Mouse (Mus musculus) CD4-positive, CD25-positive, alpha-beta regulatory T cell, adult 2 months (primary cell): ENCODE measurements at regions not wholly inside any gene's neighbourhood (a gene's known extent, or its start where the extent isn't known, plus 50 kb on each side); places are given as distances from the start of the nearest gene placed in this dataset.

ENCODE experiments used
- DNase-seq: peaks from one replicate; pipeline ENCODE4 v3.0.0-alpha.2; 2012; ENCODE audit warnings: low read depth, low spot score

DNA sequence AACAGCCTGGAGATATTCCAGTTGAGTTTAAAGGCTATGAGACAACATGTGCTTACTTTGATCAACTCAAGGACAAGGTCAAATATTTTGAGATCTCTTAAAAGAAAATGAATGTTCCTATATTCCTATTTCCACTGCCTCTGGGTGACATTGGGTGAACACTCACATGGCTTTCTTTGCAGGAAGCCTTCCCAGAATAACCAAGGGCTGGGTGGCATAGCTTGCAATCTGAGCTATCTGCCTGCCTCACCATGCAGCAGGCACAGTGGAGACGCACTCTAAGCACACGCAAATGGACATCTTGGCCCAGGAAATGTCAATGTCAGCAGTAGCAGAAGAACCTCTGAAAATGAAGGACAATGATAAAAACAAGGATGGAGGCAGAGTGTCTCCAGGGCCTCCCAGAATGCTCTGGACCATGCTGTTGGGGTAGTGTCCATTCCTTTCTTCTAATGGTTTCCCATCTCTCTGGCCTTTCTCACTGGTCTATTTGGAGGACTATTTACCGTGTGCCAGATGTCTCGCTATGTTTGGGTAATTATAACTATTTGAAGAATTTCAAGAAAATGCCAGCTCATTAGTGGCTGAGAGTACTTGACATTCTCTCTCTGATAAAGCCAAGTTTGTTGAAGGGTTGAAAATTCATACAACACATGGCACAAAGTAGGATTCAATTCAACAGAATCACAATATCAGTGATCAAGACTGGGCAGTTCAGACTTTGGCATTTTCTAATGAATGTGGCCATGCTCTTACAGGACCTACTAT is 276.3 kb upstream of the Rnf32 start:
- no peak for DNase-seq

DNA sequence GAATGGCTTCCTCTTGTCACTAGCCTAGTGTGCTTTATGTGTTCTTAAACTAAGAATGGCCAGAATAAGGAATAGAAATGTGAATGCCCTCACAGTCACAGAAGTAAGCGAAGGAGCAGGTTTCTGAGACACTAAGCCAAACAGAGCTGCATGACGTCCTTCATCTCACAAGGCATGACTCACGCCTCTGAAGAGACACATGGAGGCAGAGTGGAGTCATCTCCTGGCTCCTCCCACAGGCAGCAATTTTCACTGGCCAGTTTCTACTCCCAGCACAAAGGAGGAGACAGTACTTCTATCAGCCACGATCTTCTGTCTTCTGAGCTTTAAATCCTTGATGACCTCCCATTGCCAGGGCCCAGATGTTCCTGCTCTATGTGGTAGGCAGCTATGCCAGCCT is 291.3 kb upstream of the Rnf32 start:
- no peak for DNase-seq

DNA sequence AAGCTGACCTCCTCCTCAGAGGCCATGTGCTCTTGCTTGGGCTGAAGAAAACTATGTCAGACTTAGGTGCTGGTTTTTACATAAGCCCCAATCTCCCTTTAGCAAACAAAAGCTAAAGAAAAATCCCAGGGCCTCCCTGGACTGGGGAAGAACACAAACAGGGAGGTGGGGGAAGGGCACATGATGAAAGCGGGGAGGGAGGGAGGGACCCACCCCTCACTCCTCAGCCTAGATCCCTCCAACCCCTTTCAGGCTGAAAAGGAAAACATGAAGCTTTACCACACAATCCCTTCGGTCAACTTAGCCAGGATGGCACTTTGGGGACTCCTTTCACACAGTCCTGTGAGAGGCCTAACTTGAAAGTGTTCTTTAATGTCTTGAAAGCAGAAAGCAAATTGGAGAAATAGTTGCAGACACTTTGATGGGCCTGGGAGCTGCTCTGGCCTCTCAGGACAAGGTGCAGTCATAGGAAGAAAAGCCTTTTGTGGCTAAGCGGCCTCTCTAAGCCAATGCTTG is 291.9 kb upstream of the Rnf32 start:
- DNase-seq, result no peak

DNA sequence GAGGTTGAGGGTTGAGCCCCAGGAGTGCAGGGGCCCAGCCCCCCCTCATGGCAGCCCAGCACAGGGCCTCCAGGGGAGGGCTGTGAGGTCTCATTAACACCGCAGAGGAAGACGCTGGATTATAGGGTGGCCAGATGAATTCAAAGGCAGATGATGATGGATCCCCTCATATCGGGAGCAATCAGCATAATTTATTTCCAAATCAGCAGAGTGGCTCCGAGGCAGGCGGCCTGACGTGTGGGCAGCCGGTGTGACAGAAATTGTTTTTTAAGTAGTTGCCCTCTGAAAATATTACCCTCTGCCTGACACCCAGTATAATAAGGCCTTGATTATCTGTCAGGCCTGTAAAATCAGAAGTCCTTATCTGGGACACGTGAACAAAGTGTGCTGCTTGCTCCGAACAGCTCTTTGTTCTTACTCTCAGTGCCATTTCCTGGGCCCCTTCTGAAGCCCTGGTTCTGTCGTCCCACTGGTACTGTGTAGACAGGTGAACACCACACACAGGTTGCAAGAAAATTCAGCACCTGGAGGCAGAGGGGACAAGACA is 303.0 kb upstream of the Rnf32 start:
- DNase-seq, result no peak

DNA sequence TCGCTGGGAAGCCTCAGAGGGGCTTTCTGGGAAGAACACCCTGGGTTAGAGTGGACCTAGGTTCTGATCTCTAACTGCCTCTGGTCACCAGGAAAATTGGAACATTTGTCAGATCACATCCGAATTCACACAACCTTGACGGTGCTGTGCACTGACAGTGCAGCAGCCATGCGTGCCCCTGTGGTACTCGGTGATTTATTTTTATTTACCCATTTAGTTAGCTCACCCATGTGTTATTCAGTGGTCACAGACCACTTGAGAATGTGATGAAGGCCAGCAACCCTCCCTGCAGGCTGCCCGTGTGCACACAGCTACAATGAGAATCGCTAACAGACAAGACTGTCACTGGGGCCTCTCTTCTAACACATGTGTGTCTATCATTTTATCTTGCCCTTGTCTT is 303.8 kb upstream of the Rnf32 start:
- DNase-seq, result no peak

DNA sequence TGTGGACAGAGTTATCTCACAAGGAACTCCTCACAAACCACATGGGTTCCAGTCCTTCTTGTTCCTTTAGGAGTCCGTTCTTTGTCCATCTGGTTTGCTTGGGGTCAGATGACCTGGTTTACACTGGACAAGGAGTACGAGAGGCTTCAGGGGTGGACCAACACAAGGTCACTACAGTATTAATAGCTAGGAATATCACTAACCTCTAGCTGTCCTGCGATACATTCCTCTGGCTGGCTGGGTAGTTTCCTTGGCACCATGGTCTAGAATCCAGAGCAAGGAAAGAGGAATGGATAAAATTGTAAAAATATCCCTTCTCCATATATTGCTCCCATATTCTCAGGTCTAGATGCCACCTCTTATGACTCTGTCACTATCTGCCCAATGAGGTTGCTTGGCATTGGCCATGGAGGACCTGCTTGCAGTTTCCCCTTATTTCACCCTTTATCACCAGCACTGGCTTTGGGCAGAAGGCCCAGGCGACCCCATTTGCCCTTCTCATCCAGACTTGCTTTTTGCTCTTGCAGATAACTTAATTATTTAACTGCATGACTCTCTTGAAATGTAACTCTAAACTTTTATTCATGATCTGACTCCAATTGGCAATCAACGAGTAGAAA is 310.9 kb upstream of the Rnf32 start:
- DNase-seq, result no peak

DNA sequence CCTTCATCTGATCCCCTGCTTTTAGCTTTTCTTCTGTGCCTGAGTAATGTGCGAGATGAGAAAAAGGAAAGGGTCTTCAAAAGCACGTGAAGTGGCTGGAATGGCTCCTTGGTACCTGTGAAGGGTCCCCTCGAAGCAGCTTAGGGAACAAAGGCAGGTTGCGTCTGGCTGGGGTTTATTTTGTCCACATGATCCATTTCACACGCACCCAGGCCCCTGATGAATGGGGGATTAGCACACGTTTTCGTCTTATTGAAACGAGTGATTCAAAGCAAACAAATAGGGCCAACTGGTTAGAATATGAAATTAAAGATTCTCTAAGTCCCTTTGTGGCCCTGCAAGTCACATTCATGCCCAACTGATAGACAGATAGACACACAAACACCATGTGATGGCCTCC is 319.6 kb upstream of the Rnf32 start:
- DNase-seq, result no peak

DNA sequence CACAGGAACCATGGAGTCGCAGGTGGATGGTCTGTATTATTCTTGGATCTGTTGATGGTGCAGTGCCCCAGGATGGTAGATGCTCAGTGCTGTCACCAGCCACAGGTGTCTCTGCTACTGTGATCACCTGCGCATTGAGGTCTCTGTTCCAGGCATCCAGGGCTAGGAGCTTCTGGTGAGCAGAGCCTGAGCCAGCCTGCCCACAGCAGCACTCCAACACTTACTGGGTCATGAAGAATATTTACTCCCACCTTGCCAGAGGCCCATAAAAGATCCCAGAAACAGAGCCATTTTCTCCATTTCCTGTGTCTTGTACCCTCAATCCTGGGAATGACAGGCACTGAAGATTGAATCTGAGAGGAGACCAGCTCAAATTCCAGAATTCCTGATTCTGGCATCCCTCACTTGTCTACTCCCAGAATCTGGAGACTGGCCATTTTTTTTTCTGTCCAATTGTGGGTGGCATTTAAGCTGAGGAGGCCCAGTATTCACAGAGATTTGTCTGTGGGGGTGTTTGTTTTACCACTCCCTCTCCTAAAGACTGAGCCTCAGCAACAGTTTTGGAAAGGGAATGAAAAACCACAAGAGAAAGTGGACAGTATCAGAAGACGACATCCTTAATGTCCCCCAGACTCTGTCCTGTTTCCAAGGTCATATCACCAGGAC is 322.1 kb upstream of the Rnf32 start:
- no peak for DNase-seq

DNA sequence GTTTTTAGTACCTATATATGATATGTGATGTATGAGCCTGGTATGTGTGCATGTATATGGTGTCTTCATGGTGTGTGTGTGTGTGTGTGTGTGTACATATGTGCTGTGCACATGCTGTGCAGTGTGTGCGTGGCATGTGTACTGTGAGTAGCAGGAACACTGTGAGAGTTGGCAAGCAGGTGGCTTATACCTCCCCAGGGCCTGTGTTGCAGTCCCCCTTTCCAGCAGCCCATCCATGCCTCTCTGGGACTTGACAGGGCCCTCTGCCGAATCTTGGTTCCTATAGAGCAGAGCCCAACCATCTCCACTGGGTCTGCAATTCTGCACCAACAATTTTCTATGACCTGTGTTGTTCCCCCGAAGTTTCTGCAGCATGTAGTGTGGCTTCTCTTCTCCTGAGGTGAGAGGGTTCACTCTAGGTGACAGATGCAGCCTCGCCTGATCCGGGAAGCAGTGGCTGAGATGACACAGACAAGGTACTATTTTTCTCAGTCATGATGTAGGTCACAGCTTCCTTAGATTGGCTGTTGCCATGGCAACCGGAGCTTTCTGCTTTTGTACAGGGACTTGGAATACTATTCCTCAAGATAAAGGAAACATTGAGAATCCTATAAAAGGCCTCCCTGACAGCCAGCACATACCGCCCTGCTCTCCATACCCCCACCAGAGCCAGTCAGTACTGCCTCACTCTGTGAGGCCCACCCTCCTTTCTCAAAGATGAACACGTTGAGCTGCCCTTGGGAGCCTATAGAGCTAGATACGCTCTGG is 336.0 kb upstream of the Rnf32 start:
- no peak for DNase-seq

DNA sequence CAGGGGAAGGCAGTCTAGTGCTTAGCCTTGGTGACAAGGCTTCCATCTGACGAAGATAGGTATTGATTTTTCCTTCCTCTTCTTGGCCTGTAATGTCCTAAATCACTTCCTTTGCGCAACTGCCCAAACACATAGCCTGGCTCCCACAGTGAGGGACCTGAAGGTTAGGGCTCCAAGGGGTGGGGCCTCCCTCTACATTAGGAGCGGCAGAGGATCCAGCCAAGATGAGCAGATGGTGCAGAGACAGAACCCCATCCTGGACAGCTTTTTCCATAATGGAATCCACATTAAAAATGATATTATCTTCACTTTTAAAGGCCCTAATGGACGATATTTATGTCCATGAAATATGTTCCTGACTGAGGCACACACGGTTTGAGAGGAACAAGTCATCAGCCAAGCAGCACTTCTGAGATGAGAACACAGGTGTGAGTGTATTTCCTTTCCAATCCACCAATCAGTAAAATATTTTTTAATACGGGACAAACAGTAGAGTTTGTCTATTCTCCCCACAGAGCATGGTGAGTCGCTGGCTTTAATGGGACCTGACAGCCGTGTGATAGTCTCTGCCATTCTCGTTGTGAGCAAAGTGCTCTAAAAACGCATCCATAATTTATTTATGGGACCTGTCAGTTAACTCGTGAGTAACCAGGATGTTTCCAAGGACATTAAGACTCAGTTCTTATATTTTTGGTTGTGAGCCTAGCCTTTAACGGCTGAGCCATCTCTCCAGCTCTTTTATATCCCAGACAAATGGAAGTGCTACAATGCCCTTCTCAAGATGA is 357.5 kb upstream of the Rnf32 start:
- DNase-seq, result no peak

DNA sequence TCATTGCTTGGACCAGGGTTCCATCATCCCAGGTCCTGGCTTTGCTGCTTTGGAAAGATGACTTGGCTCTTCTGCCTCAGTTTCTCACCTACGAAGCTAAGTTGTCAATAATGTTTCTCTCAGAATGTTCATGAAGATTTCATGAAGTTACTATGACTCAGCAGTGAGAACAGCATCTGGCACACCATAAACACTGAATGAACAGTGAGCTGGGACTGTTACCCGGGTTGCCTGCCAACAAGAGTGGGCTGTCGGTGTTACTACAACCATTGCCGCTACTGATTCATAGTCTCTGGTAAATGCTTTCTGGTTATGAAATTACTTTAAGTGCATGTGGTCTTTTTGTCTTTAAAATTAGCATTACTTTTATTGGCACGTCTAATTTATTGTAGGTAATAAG is 352.0 kb upstream of the Shh start:
- DNase-seq, result no peak

DNA sequence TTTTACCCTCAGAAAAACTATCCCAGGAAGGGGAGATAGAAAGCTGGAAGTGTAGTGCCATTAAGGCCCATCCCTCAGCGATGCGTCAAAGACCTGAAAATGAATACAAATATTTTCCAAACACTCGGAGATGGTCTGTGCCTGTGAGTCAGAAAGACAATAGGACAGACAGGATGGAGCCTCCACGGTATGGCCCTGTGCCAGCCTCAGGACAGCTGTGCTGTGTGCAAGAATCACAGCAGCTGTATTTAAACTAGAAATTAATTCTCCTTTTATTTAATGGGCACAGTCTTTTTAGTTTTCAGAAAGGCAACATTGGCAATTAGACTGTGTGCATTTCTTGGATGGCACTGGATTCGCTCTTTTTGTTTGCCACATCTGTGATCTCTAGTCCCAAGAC is 340.9 kb upstream of the Shh start:
- no peak for DNase-seq

DNA sequence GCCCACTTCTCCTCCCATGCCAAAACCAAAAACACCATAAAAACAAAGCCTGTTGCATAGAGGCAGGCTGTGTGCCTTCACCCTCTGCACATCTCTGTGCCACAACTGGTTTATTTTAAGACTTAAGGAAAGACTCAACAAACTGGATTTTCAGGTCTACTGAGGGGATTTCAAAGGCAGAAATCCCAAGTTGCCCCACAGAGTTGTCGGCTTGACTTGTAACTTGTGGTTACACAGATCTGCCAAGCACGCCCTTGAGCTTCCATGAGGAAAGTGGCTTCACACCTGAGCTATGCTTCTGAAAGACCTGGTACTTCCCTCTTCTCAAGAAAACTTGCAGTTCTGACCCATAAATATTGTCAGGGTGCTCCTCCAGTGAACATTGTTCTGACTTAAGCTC is 332.4 kb upstream of the Shh start:
- no peak for DNase-seq

DNA sequence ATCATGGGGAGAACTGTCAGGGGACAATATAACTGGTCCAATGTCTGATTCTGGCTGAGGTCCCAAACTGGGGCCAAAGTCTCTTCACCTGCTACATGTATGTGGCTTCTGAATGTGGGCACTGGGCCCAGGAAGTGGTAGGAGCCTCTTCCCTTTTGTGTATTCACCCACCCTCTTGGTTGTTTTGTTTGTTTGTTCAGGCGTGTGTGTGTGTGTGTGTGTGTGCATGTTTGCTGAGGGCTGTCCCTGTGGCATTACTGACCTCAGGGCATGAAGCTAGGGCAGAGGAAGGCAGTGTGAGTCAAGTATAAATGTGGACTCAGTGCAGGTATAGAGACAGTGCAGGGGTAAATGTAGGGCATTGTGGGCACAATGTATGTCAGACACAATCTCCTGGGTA is 331.3 kb upstream of the Shh start:
- DNase-seq, result no peak

DNA sequence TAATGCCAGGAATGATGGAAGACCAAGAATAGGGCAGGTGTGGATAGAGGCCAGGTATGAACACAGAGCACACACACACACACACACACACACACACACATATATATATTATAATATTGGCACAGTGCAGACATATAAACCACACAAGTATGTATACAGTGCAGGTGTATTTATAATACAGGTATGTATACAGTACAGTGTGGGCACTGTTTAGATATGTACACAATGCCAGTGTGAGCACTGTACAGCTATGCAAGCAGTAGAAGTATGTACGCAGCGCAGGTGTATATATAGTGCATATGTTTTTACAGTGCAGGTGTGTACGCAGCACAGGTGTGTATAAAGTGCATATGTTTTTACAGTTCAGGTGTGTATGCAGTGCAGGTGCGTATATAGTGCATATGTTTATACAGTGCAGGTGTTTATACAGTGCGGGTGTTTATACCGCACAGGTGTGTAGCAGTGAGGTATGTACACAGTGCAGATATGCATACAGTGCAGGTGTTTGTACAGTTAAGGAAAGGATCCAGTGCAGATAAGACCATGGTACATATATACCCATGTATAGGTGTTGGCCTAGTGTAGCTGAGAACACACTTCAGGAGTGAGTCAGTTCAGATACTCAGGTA is 328.2 kb upstream of the Shh start:
- no peak for DNase-seq

DNA sequence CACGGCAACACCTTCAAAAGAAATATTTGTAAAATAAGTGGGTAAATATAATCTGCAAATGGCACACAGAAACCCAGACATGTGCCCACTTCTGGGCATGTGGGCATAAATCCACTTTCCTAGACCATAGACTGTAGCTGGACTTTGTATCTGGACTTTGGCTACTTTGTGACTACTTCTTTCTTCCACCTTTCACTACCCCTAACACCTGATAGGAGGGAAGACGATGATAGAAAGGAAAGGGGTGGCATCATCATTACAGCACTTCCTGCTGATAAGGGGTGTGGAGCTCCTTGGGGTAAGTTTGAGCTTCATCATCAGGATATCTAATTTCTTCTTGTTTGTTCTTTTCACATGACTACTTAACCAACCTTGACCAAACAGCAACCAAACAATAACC is 326.7 kb upstream of the Shh start:
- DNase-seq, result no peak

DNA sequence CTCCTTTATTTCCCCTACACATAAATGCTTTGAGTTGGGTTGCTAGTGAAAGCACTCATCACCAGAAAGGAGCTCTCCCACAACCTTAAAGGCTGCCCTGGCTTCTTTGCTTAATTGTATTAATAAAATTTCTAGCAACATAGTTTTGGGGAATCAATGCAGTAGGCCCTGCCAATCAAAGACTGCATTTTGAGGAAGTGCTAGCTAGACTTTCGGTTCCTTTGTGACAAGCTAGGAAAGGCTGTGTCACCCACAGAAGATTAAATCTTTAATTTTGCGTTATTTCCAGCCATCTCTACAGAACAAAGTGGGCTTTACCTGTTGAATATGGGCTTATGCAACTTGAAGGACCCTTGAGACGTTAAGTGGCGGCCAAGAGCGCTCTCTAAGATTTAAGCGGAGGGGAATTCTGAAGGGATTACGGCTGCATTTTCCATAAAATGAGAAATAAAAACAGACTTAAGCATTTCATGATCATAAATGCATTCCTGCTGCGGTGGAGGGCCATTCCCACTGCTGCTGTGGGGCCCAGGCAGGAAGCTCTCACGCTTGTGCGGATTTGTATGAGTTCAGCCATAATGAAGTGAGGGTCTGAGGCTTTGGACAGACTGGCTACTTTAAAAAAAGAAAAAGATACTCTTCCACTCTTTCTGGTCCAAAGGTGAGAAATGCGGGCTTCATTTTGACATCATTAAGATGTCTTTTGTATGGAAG is 318.4 kb upstream of the Shh start:
- no peak for DNase-seq

DNA sequence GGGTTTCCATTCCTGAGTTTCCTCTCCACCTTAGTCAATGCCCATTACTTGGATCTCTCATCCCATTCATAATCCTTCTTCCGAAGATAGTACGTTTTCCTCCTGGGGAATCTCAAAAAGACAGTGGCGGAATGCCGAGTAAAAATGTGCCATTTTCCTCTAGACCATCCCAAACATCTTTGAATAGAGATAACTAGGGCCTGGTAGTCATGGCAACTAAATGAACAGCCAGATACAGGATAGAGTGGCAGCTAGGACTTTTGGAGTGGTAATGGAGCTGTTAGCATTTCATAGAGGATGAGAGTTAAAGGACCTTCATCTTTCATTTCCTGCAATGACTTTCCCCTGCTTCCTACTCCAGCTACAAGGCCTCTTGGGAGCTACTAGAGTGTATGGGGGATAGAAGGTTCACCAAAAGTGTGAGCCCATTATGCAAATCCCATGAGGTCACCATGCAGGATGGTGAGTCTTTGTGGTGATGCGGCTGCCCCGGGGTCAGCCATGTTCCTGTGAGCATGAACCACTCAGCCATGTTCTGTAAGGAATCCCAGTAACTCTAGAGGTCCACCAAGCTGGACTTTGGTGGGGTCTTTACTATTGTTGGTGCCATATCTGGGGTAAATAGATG is 317.4 kb upstream of the Shh start:
- no peak for DNase-seq

DNA sequence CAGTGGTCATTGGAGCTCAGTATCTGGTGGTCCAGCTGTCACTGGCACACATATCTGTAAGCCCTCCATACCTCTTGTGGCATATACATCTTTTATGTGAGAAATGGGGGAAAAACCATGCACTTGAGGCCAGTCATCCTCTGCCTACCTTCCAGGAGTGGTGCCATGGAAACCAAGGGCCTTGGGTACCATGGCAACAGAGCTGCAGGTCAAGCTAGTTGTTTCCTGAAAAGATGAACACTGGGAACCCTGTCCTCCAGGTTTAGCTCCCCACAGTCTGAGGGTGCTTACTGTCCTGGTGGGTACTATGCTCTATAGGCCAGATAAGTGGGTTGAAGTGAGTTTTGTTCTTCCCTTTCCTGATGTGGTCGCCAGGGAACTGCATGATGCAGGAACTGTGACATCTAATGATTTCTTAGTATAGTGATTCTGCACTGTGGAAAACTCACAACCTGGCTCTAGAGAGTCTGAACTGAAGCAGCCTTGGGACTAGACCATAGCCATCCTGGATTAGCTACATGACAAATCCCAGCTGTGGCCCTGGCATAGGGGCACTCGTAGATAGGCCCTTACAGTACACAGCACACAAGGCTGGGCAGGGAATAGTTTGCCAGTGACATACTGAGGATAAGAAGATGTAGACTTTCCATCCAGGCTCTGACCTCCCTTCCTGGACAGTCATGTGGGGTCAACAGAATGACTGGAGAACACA is 308.7 kb upstream of the Shh start:
- DNase-seq, result no peak
